Comparison of ENCODE assay signal across 21 mouse cellular contexts in genomic region chr14:79573482-79574191, GRCm38 (mm10).
"Had no signal": no experiment of that assay in that cellular context is flagged by ENCODE, and none has a peak within 500 bp of the region (broad histone marks: within the 10 kb centered on the region; RNA-seq: fewer than 3 reads in every experiment).

No protein-coding gene starts in this region.

- H3K4me1 ChIP-seq: liver, embryonic 12.5 days; liver, embryonic 15.5 days; lung, embryonic 15.5 days; midbrain, embryonic 15.5 days; neural tube, embryonic 12.5 days; neural tube, embryonic 15.5 days had no signal

- H3K36me3 ChIP-seq: midbrain, embryonic 15.5 days had no signal

- ATAC-seq: liver, embryonic 12.5 days; midbrain, embryonic 15.5 days had no signal

- H3K27me3 ChIP-seq: liver, embryonic 12.5 days; liver, embryonic 15.5 days; lung, embryonic 15.5 days; megakaryocyte, embryonic 14.5 days; midbrain, embryonic 15.5 days; neural tube, embryonic 12.5 days; neural tube, embryonic 15.5 days had no signal

- H3K9ac ChIP-seq: liver, embryonic 12.5 days; liver, embryonic 15.5 days; lung, embryonic 15.5 days; midbrain, embryonic 15.5 days; neural tube, embryonic 12.5 days; neural tube, embryonic 15.5 days had no signal

- H3K27ac ChIP-seq: left cerebral cortex, adult 2 months; liver, embryonic 12.5 days; liver, embryonic 15.5 days; lung, embryonic 15.5 days; midbrain, embryonic 15.5 days; neural tube, embryonic 12.5 days; neural tube, embryonic 15.5 days; stomach, postnatal 0 days had no signal

- DNase-seq: kidney, postnatal 10 days; kidney, postnatal 36 days; layer of hippocampus, postnatal 36 days; lung, adult 18-20 months; lung, postnatal 10 days; lung, postnatal 36 days; right cerebral cortex, adult 18-20 months; right cerebral cortex, postnatal 14 days; right cerebral cortex, postnatal 4 days; thymus, adult 18-20 months; thymus, postnatal 36 days had no signal

- H3K4me3 ChIP-seq: left cerebral cortex, adult 2 months; liver, embryonic 12.5 days; liver, embryonic 15.5 days; lung, embryonic 15.5 days; midbrain, embryonic 15.5 days; neural tube, embryonic 12.5 days; neural tube, embryonic 15.5 days had no signal

- H3K9me3 ChIP-seq: liver, embryonic 12.5 days; liver, embryonic 15.5 days; lung, embryonic 15.5 days; megakaryocyte, embryonic 14.5 days; midbrain, embryonic 15.5 days; neural tube, embryonic 12.5 days; neural tube, embryonic 15.5 days had no signal

- H3K4me2 ChIP-seq: liver, embryonic 12.5 days; liver, embryonic 15.5 days; lung, embryonic 15.5 days; midbrain, embryonic 11.5 days; midbrain, embryonic 15.5 days; neural tube, embryonic 12.5 days; neural tube, embryonic 15.5 days had no signal
